Mouse (Mus musculus) liver, embryonic 14.5 days (tissue): ENCODE data around the gene Wasf2. TPM values are rescaled to one million over a fixed set of nuclear protein-coding genes. Genes with fewer than 3 reads are reported as not detected.
A peak's percentile ranks its signal among the peaks of the same experiment; 100 is the strongest.

ENCODE experiments used
- ATAC-seq: fragments of 200-750 bp; cut with Nextera tagmentation; 2 replicates; pipeline ENCODE4 v1.8.0; 2017; ENCODE audit warnings: moderate number of reproducible peaks, mild to moderate bottlenecking, moderate library complexity; ENCODE audit not compliant: insufficient read depth
- DNase-seq, 3 experiments: peaks; one replicate each; pipeline ENCODE4 v3.0.0-alpha.2; 2012 to 2013; ENCODE audit warnings: low read depth in 3 of 3, low spot score in 3 of 3
- H3K27ac ChIP-seq: fragments of 300-500 bp; sonication (generic); 2 replicates; pipeline ENCODE4 v1.5.1; 2014; ENCODE audit warnings: moderate library complexity, mild to moderate bottlenecking, control low read depth, inconsistent platforms
- H3K27me3 ChIP-seq: fragments of 300-500 bp; sonication (generic); 2 replicates; pipeline ENCODE4 v1.6.1; 2014; ENCODE audit warnings: mild to moderate bottlenecking, low read length, moderate library complexity; ENCODE audit not compliant: control insufficient read depth, insufficient read depth
- H3K36me3 ChIP-seq: fragments of 300-500 bp; sonication (generic); replicated peaks from 2 replicates; pipeline ENCODE4 v1.6.1; 2014; ENCODE audit warnings: low read depth; ENCODE audit not compliant: control insufficient read depth, insufficient read depth
- H3K4me1 ChIP-seq, 2 experiments: fragments of 200-500 bp in 1 of 2; fragments of 300-500 bp in 1 of 2; sonication (generic) in 1 of 2; replicated peaks; 2 replicates each; pipeline ENCODE4 v1.6.1; 2012 to 2014; ENCODE audit warnings: antibody characterized with exemption in 1 of 2, inconsistent platforms in 1 of 2, low read length in 1 of 2; ENCODE audit not compliant: control insufficient read depth in 2 of 2, insufficient read depth in 2 of 2
- H3K4me2 ChIP-seq: fragments of 300-500 bp; sonication (generic); 2 replicates; pipeline ENCODE4 v1.6.1; 2014; ENCODE audit warnings: low read depth, mild to moderate bottlenecking, control low read depth, moderate library complexity
- H3K4me3 ChIP-seq, 2 experiments: fragments of 200-500 bp in 1 of 2; fragments of 300-500 bp in 1 of 2; sonication (generic) in 1 of 2; 2 replicates each; pipeline ENCODE4 v1.5.1; 2012 to 2014; ENCODE audit warnings: low read depth in 2 of 2, low read length in 2 of 2, mild to moderate bottlenecking in 2 of 2, control low read depth in 1 of 2, inconsistent platforms in 1 of 2, moderate library complexity in 1 of 2; ENCODE audit not compliant: insufficient read depth in 1 of 2
- H3K9ac ChIP-seq: fragments of 300-500 bp; sonication (generic); replicated peaks from 2 replicates; pipeline ENCODE4 v1.6.1; 2014; ENCODE audit warnings: mild to moderate bottlenecking, control low read depth, moderate library complexity
- H3K9me3 ChIP-seq: fragments of 300-500 bp; sonication (generic); 2 replicates; pipeline ENCODE4 v1.6.1; 2016; ENCODE audit warnings: low read length, mixed read lengths; ENCODE audit not compliant: control insufficient read depth
- CTCF ChIP-seq: IDR thresholded peaks from 2 replicates; pipeline ENCODE4 v1.5.1; 2016; ENCODE audit warnings: antibody characterized with exemption, low read depth, control low read depth
- EP300 ChIP-seq: IDR thresholded peaks from 2 replicates; pipeline ENCODE4 v1.6.1; 2016; ENCODE audit warnings: antibody characterized with exemption, low read depth
- WGBS: fragments of 180-500 bp; shearing (Covaris S2); extraction: QIAGEN DNeasy Blood & Tissue Kit; methylation state at CpG from one replicate; pipeline ENCODE4 v1.1.7; 2014; ENCODE audit not compliant: insufficient replicate concordance; 5-methylcytosine and 5-hydroxymethylcytosine counted together
- polyA plus RNA-seq, 2 experiments: library from polyadenylated mRNA; depleted of rRNA in 1 of 2; stranded (reverse) in 1 of 2; unstranded in 1 of 2; fragments of >200 nt; fragmentation: Nextera tagmentation in 1 of 2; extraction: Ambion mirVana in 1 of 2; gene quantifications; 2 replicates each; pipeline versions ENCODE4 v1.2.1 to v1.2.3; 2012 to 2014

Wasf2 gene
- polyA plus RNA-seq (2012; rRNA removed) (11.4 and 12.0 TPM in 2 replicates), polyA plus RNA-seq (2014; fragmentation: Nextera tagmentation; extraction: Ambion mirVana) (31.4 and 33.9 TPM in 2 replicates)

- TF ChIP-seq CTCF (no peak), EP300 (peak; percentile 21)
- Histone ChIP-seq H3K4me1 (peaks cover 14 to 16% of the 10 kb centered on the region in 2 experiments), H3K36me3 (no peaks in the 10 kb centered on the region), H3K27ac (peak within 1 kb of the TSS; percentile 80), H3K4me2 (peak within 1 kb of the TSS; percentile 96), H3K9ac (peak within 1 kb of the TSS; percentile 93), H3K4me3 (peak within 1 kb of the TSS; percentile 85 to 99), H3K27me3 (no peaks in the 10 kb centered on the region), H3K9me3 (no peaks in the 10 kb centered on the region)
- peak; percentile 96 for ATAC-seq
- DNase-seq, result peak; percentile 96 to 98 (median 97)
- under 1% methylated on average over 64 of the region's 65 CpGs for WGBS
Observed at GRCm38 (mm10) chr4:133129931-133130889, at the start of gene Wasf2. Gene Wasf2 (plus strand): TSS chr4:133130505.

- no peak for TF ChIP-seq CTCF
- Histone ChIP-seq H3K9ac (no peak overlapping the region), H3K27me3 (peaks cover 13% of the 10 kb centered on the region), H3K4me1 (peaks cover 11 to 24% of the 10 kb centered on the region in 2 experiments), H3K36me3 (no peaks in the 10 kb centered on the region), H3K4me2 (no peak overlapping the region), H3K9me3 (no peaks in the 10 kb centered on the region), H3K4me3 (no peak overlapping the region), H3K27ac (no peak overlapping the region)
- no peak for DNase-seq
- no peak for ATAC-seq
- WGBS, result 74% methylated on average over 3 of the region's 3 CpGs
Observed at GRCm38 (mm10) chr4:133080862-133081261, 49.4 kb upstream of the Wasf2 start.

GRCm38 (mm10) chr4:133082216-133082773, 48.0 kb upstream of the Wasf2 start:
- Histone ChIP-seq H3K27me3 (peaks cover 14% of the 10 kb centered on the region), H3K27ac (no peak overlapping the region), H3K9me3 (no peaks in the 10 kb centered on the region), H3K4me1 (peaks cover 11 to 25% of the 10 kb centered on the region in 2 experiments), H3K4me2 (no peak overlapping the region), H3K36me3 (no peaks in the 10 kb centered on the region), H3K4me3 (no peak overlapping the region), H3K9ac (no peak overlapping the region)
- DNase-seq (no peak), ATAC-seq (no peak)
- no peak for TF ChIP-seq EP300
- TF ChIP-seq CTCF, result no peak
- 74% methylated on average over 6 of the region's 6 CpGs for WGBS

GRCm38 (mm10) chr4:133083991-133084861, 46.1 kb upstream of the Wasf2 start:
- peaks cover 14% of the 10 kb centered on the region for H3K27me3 ChIP-seq
- ATAC-seq (no peak), DNase-seq (no peak)
- no peak overlapping the region for H3K4me3 ChIP-seq
- H3K4me1 ChIP-seq, result peaks cover 8 to 20% of the 10 kb centered on the region in 2 experiments
- no peak overlapping the region for H3K27ac ChIP-seq
- H3K4me2 ChIP-seq, result no peak overlapping the region
- H3K9ac ChIP-seq, result no peak overlapping the region
- TF ChIP-seq EP300 (no peak), CTCF (no peak)
- H3K9me3 ChIP-seq, result no peaks in the 10 kb centered on the region
- 18% methylated on average over 3 of the region's 3 CpGs for WGBS
- no peaks in the 10 kb centered on the region for H3K36me3 ChIP-seq
